8 mouse cellular contexts compared by ENCODE assay signal in genomic region chr6:56362650-56363049, GRCm38 (mm10).
DNase-seq lines count a peak whose midpoint lies in the region; ATAC-seq lines count a peak whose summit lies in the region.

No protein-coding gene starts in this region.

- DNase-seq in heart, postnatal 25 days (ENCODE audit: low spot score) = no peak
- DNase-seq in embryonic facial prominence, embryonic 14.5 days (ENCODE audit: low spot score) = peak; percentile 79
- DNase-seq in hindbrain, embryonic 10.5 days (ENCODE audit: low spot score) = no peak
- DNase-seq in thymus, postnatal 14 days = no peak
- DNase-seq in frontal cortex, postnatal 36 days (ENCODE audit: low spot score in 2 of 2) = no peak

- intact Hi-C loops in heart, postnatal 25 days (cut with DNase I) = loop anchor here (10.0 kb wide), 1 partner anchor 288 kb away; no protein-coding TSS in a partner anchor

- H3K4me1 ChIP-seq in heart, embryonic 11.5 days (ENCODE audit: control insufficient read depth, insufficient read depth, low read length) = 0 out of 2 replicates have a peak, but pooled peaks cover 4% of the 10 kb centered on the region
- peaks cover 10% of the 10 kb centered on the region; the same call in 1 of the 2 replicates for H3K4me1 ChIP-seq in embryonic facial prominence, embryonic 14.5 days (ENCODE audit: control insufficient read depth, insufficient read depth, low read length)
- peaks cover 21% of the 10 kb centered on the region for H3K4me1 ChIP-seq in hindbrain, embryonic 10.5 days (replicated peaks)
- peaks cover 23% of the 10 kb centered on the region for H3K4me1 ChIP-seq in midbrain, embryonic 15.5 days

- no peaks in the 10 kb centered on the region for H3K27me3 ChIP-seq in heart, embryonic 11.5 days (ENCODE audit: control insufficient read depth, insufficient read depth, low read length)
- peaks cover 6% of the 10 kb centered on the region; the same call in 1 of the 2 replicates for H3K27me3 ChIP-seq in embryonic facial prominence, embryonic 14.5 days (replicated peaks; ENCODE audit: control insufficient read depth, insufficient read depth, low read length)
- peaks cover 8% of the 10 kb centered on the region for H3K27me3 ChIP-seq in hindbrain, embryonic 10.5 days (ENCODE audit: insufficient read depth, poor library complexity, severe bottlenecking)
- no peaks in the 10 kb centered on the region for H3K27me3 ChIP-seq in midbrain, embryonic 15.5 days (replicated peaks)

- peak overlapping the region; percentile 93 for H3K4me2 ChIP-seq in heart, embryonic 11.5 days
- peak overlapping the region; percentile 78 for H3K4me2 ChIP-seq in embryonic facial prominence, embryonic 14.5 days (ENCODE audit: low read depth, low read length)
- peak overlapping the region; percentile 93 for H3K4me2 ChIP-seq in midbrain, embryonic 15.5 days

- H3K9ac ChIP-seq in heart, embryonic 11.5 days (ENCODE audit: low read depth, low read length) = no peak overlapping the region
- peak overlapping the region; percentile 55; the same call in 1 of the 2 replicates for H3K9ac ChIP-seq in embryonic facial prominence, embryonic 14.5 days (ENCODE audit: low read depth, low read length)
- H3K9ac ChIP-seq in midbrain, embryonic 15.5 days = no peak overlapping the region

- no peaks in the 10 kb centered on the region for H3K36me3 ChIP-seq in heart, embryonic 11.5 days (ENCODE audit: control insufficient read depth, insufficient read depth, low read length)
- no peaks in the 10 kb centered on the region for H3K36me3 ChIP-seq in embryonic facial prominence, embryonic 14.5 days (ENCODE audit: control insufficient read depth, insufficient read depth, low read length)
- no peaks in the 10 kb centered on the region for H3K36me3 ChIP-seq in hindbrain, embryonic 10.5 days
- H3K36me3 ChIP-seq in midbrain, embryonic 15.5 days (replicated peaks) = no peaks in the 10 kb centered on the region

- WGBS in heart, embryonic 11.5 days (ENCODE audit: insufficient replicate concordance) = 8% methylated on average over 5 of the region's 5 CpGs
- WGBS in embryonic facial prominence, embryonic 14.5 days = 6% methylated on average over 5 of the region's 5 CpGs
- WGBS in hindbrain, embryonic 10.5 days = 3% methylated on average over 5 of the region's 5 CpGs
- WGBS in midbrain, embryonic 15.5 days = 3% methylated on average over 5 of the region's 5 CpGs

- peak overlapping the region; percentile 47 for H3K4me3 ChIP-seq in heart, embryonic 11.5 days (ENCODE audit: low read depth, low read length)
- peak overlapping the region; percentile 36 for H3K4me3 ChIP-seq in embryonic facial prominence, embryonic 14.5 days (ENCODE audit: low read depth, low read length)
- H3K4me3 ChIP-seq in hindbrain, embryonic 10.5 days = peak overlapping the region; percentile 65
- peak overlapping the region; percentile 54 for H3K4me3 ChIP-seq in midbrain, embryonic 15.5 days

- no peak overlapping the region for H3K27ac ChIP-seq in heart, embryonic 11.5 days (ENCODE audit: low read depth, low read length)
- no peak overlapping the region for H3K27ac ChIP-seq in embryonic facial prominence, embryonic 14.5 days (replicated peaks; ENCODE audit: low read depth, low read length)
- peak overlapping the region; percentile 87; the same call in 1 of the 2 replicates for H3K27ac ChIP-seq in hindbrain, embryonic 10.5 days
- no peak overlapping the region for H3K27ac ChIP-seq in midbrain, embryonic 15.5 days

- H3K9me3 ChIP-seq in heart, embryonic 11.5 days (replicated peaks; ENCODE audit: control insufficient read depth, low read length) = no peaks in the 10 kb centered on the region
- no peaks in the 10 kb centered on the region for H3K9me3 ChIP-seq in embryonic facial prominence, embryonic 14.5 days (ENCODE audit: control insufficient read depth, low read length)
- no peaks in the 10 kb centered on the region for H3K9me3 ChIP-seq in hindbrain, embryonic 10.5 days
- no peaks in the 10 kb centered on the region for H3K9me3 ChIP-seq in midbrain, embryonic 15.5 days

- ATAC-seq in heart, embryonic 11.5 days (replicated peaks; ENCODE audit: insufficient number of reproducible peaks, low FRiP score, low TSS enrichment) = no peak
- peak; percentile 80 for ATAC-seq in embryonic facial prominence, embryonic 14.5 days (ENCODE audit: low read depth)
- ATAC-seq in midbrain, embryonic 15.5 days (replicated peaks) = peak; percentile 76
- no peak for ATAC-seq in megakaryocyte-erythroid progenitor cell, adult 5-6 weeks (replicated peaks; ENCODE audit: low FRiP score, low TSS enrichment, poor library complexity, severe bottlenecking)

Comparison
In these comparisons a context has a peak if more than half of its experiments do, and no peak if none do; other contexts are left out.
1. ATAC-seq: peak in embryonic facial prominence, embryonic 14.5 days (single experiment) and midbrain, embryonic 15.5 days (single experiment); none in heart, embryonic 11.5 days (single experiment) and megakaryocyte-erythroid progenitor cell, adult 5-6 weeks (single experiment).
2. Peak in every context shown above with its lines, with median percentiles within 50 percentile points of each other: H3K4me2 ChIP-seq and H3K4me3 ChIP-seq.